Mouse (Mus musculus) CH12.LX (cell line): Measurements from ENCODE around the gene Gfm2. TPM values are rescaled to one million over a fixed set of nuclear protein-coding genes. Genes with fewer than 3 reads are reported as not detected.

Experiments
- DNase-seq: peaks from one replicate; pipeline ENCODE4 v3.0.0-alpha.2; 2013; ENCODE audit errors: extremely low read depth
- H3K27ac ChIP-seq: 2 replicates; pipeline ENCODE4 v1.5.1; 2012; ENCODE audit warnings: low read depth, mild to moderate bottlenecking, control low read depth, moderate library complexity; ENCODE audit not compliant: insufficient read depth
- H3K27me3 ChIP-seq: replicated peaks from 2 replicates; pipeline ENCODE3; 2012; ENCODE audit warnings: inconsistent platforms
- H3K36me3 ChIP-seq, 2 experiments: replicated peaks in 1 of 2; 2 replicates each; pipeline versions ENCODE3 to v1.6.1; 2012; ENCODE audit warnings: inconsistent platforms in 1 of 2, low read length in 1 of 2, mild to moderate bottlenecking in 1 of 2, mixed read lengths in 1 of 2, moderate library complexity in 1 of 2; ENCODE audit not compliant: control insufficient read depth in 1 of 2, insufficient read depth in 1 of 2
- H3K4me1 ChIP-seq, 2 experiments: 2 replicates each; pipeline ENCODE4 v1.6.1; 2012; ENCODE audit warnings: inconsistent platforms in 1 of 2, moderate library complexity in 1 of 2; ENCODE audit not compliant: insufficient read depth in 2 of 2, control insufficient read depth in 1 of 2
- H3K4me2 ChIP-seq: 2 replicates; pipeline ENCODE4 v1.6.1; 2012; ENCODE audit warnings: low read depth, mild to moderate bottlenecking, control low read depth; ENCODE audit not compliant: poor library complexity, insufficient read depth, severe bottlenecking
- H3K4me3 ChIP-seq, 3 experiments: fragments of 150-350 bp in 1 of 3; sonication (generic) in 1 of 3; replicated peaks in 1 of 3; 2 replicates each; pipeline versions ENCODE3 to v1.5.1; 2011 to 2012; ENCODE audit warnings: low read depth in 2 of 3, low read length in 2 of 3, mild to moderate bottlenecking in 2 of 3, moderate library complexity in 2 of 3, control low read depth in 1 of 3, improper control_type of control experiment in 1 of 3, inconsistent platforms in 1 of 3, mixed read lengths in 1 of 3; ENCODE audit not compliant: poor library complexity in 1 of 3
- H3K79me2 ChIP-seq: replicated peaks from 2 replicates; pipeline ENCODE4 v1.6.1; 2012; ENCODE audit warnings: mild to moderate bottlenecking, moderate library complexity; ENCODE audit not compliant: control insufficient read depth, poor library complexity, insufficient read depth, severe bottlenecking; ENCODE audit errors: extremely low read depth
- H3K9ac ChIP-seq: 2 replicates; pipeline ENCODE4 v1.6.1; 2012; ENCODE audit warnings: low read depth, mild to moderate bottlenecking, control low read depth, moderate library complexity; ENCODE audit not compliant: insufficient read depth
- H3K9me3 ChIP-seq: replicated peaks from 2 replicates; pipeline ENCODE3; 2012; ENCODE audit warnings: low read length, inconsistent platforms, mixed read lengths
- BHLHE40 ChIP-seq: IDR thresholded peaks from 2 replicates; pipeline ENCODE4 v1.6.1; 2011; ENCODE audit warnings: mild to moderate bottlenecking, low read depth, low read length, improper control_type of control experiment
- CHD2 ChIP-seq: IDR thresholded peaks from 2 replicates; pipeline ENCODE4 v1.6.1; 2011; ENCODE audit warnings: low read length, improper control_type of control experiment
- E2F4 ChIP-seq: IDR thresholded peaks from 2 replicates; pipeline ENCODE4 v1.6.1; 2011; ENCODE audit warnings: low read depth, low read length, improper control_type of control experiment; ENCODE audit not compliant: insufficient replicate concordance
- ELF1 ChIP-seq: IDR thresholded peaks from 2 replicates; pipeline ENCODE4 v1.6.1; 2014; ENCODE audit warnings: low read depth, mild to moderate bottlenecking, inconsistent platforms, low read length, improper control_type of control experiment
- EP300 ChIP-seq: IDR thresholded peaks from 2 replicates; pipeline ENCODE4 v1.6.1; 2011; ENCODE audit warnings: low read length, improper control_type of control experiment
- IRF4 ChIP-seq: IDR thresholded peaks from 2 replicates; pipeline ENCODE4 v1.6.1; 2014; ENCODE audit warnings: low read depth, mild to moderate bottlenecking, inconsistent platforms, low read length, improper control_type of control experiment
- MAX ChIP-seq: IDR thresholded peaks from 2 replicates; pipeline ENCODE4 v1.6.1; 2011; ENCODE audit warnings: low read length, improper control_type of control experiment
- MXI1 ChIP-seq: IDR thresholded peaks from 2 replicates; pipeline ENCODE4 v1.6.1; 2011; ENCODE audit warnings: mild to moderate bottlenecking, low read depth, low read length, improper control_type of control experiment
- POLR2A ChIP-seq: IDR thresholded peaks from 2 replicates; pipeline ENCODE4 v1.6.1; 2011; ENCODE audit warnings: low read depth, mild to moderate bottlenecking, improper control_type of control experiment, low read length
- POLR2AphosphoS2 ChIP-seq: IDR thresholded peaks from 2 replicates; pipeline ENCODE4 v1.6.1; 2011; ENCODE audit warnings: low read depth, low read length, improper control_type of control experiment
- UBTF ChIP-seq: IDR thresholded peaks from 2 replicates; pipeline ENCODE4 v1.6.1; 2012; ENCODE audit warnings: low read depth, mild to moderate bottlenecking, inconsistent platforms, low read length, improper control_type of control experiment, moderate library complexity
- ZNF384 ChIP-seq: IDR thresholded peaks from 2 replicates; pipeline ENCODE4 v1.6.1; 2012; ENCODE audit warnings: low read depth, low read length, improper control_type of control experiment, inconsistent platforms
- dilution Hi-C: fragments of 300-500 bp; cut with MboI; formaldehyde crosslinking; loops from 2 replicates; pipeline ENCODE4 v1.14.3; 2020; ENCODE audit warnings: low sequenced_read_pairs; ENCODE audit not compliant: extremely low pct_unique_long_range_greater_than_20kb, extremely low pct_ligation_motif_present
- in situ Hi-C: fragments of 300-500 bp; cut with MboI; formaldehyde crosslinking; loops from 3 replicates; pipeline ENCODE4 v1.14.3; 2019; ENCODE audit warnings: low sequenced_read_pairs, low pct_ligation_motif_present, low pct_unique_long_range_greater_than_20kb, mixed read lengths
- polyA plus RNA-seq: library from polyadenylated mRNA; unstranded; fragments of >175 nt; gene quantifications from 2 replicates; pipeline ENCODE4 v1.2.1, GENCODE M21; 2012; ENCODE audit warnings: low read depth; ENCODE audit not compliant: insufficient read length
- total RNA-seq, 2 experiments: library from RNA; depleted of rRNA; stranded (reverse); fragments of 300-350 nt in 1 of 2; fragments of >200 nt in 1 of 2; gene quantifications; 2 replicates each; pipeline ENCODE4 v1.2.3; 2012 to 2014

Gfm2 gene
- total and polyA plus RNA-seq, 3 experiments: 35.5 to 38.0 (median 37.4) TPM

- no peak overlapping the region for H3K4me2 ChIP-seq
- no peak overlapping the region for H3K27ac ChIP-seq
- TF ChIP-seq POLR2AphosphoS2: no peak
- peak; percentile 58 for TF ChIP-seq ELF1
- no peak for TF ChIP-seq CHD2
- TF ChIP-seq IRF4: 0 out of 2 replicates have a peak, but pooled peaks have one; percentile 23
- no peaks in the 10 kb centered on the region for H3K36me3 ChIP-seq
- no peak overlapping the region for H3K4me3 ChIP-seq
- in situ Hi-C loops: no loop called here
- no peaks in the 10 kb centered on the region for H3K79me2 ChIP-seq
- H3K4me1 ChIP-seq: peaks cover 0 to 38% of the 10 kb centered on the region in 2 experiments; a peak in 2 of 4 replicates
- dilution Hi-C loops: no loop called here
- H3K27me3 ChIP-seq: no peaks in the 10 kb centered on the region
- no peak overlapping the region for H3K9ac ChIP-seq
- peaks cover 2% of the 10 kb centered on the region for H3K9me3 ChIP-seq
- DNase-seq: peak; percentile 50
Measured at GRCm38 (mm10) chr13:97208112-97208478, 70.4 kb downstream of the Gfm2 start.

GRCm38 (mm10) chr13:97208500-97209010, 70.8 kb downstream of the Gfm2 start:
- no peak overlapping the region for H3K27ac ChIP-seq
- dilution Hi-C loops (no loop called here), in situ Hi-C loops (no loop called here)
- DNase-seq: no peak
- H3K4me3 ChIP-seq: no peak overlapping the region
- H3K9me3 ChIP-seq: peaks cover 2% of the 10 kb centered on the region
- H3K4me2 ChIP-seq: no peak overlapping the region
- no peaks in the 10 kb centered on the region for H3K79me2 ChIP-seq
- no peaks in the 10 kb centered on the region for H3K36me3 ChIP-seq
- H3K27me3 ChIP-seq: no peaks in the 10 kb centered on the region
- no peak for TF ChIP-seq POLR2A
- TF ChIP-seq BHLHE40: no peak
- TF ChIP-seq UBTF: no peak
- TF ChIP-seq MAX: no peak
- TF ChIP-seq MXI1: no peak
- no peak for TF ChIP-seq EP300
- no peak for TF ChIP-seq ZNF384
- TF ChIP-seq IRF4: no peak
- H3K9ac ChIP-seq: no peak overlapping the region
- peaks cover 0 to 34% of the 10 kb centered on the region in 2 experiments; a peak in 2 of 4 replicates for H3K4me1 ChIP-seq

- no peak overlapping the region for H3K9ac ChIP-seq
- H3K4me1 ChIP-seq: peaks cover 0 to 1% of the 10 kb centered on the region in 2 experiments; a peak in 1 of 4 replicates
- H3K4me3 ChIP-seq: no peak overlapping the region
- no peaks in the 10 kb centered on the region for H3K36me3 ChIP-seq
- dilution Hi-C loops: no loop called here
- no peak overlapping the region for H3K27ac ChIP-seq
- no peak overlapping the region for H3K4me2 ChIP-seq
- in situ Hi-C loops: no loop called here
- H3K27me3 ChIP-seq: no peaks in the 10 kb centered on the region
- peaks cover 2% of the 10 kb centered on the region for H3K9me3 ChIP-seq
- H3K79me2 ChIP-seq: no peaks in the 10 kb centered on the region
- DNase-seq: no peak
- TF ChIP-seq E2F4 (no peak), UBTF (no peak), BHLHE40 (no peak)
Measured at GRCm38 (mm10) chr13:97214583-97215268, 77.0 kb downstream of the Gfm2 start.
